Mouse (Mus musculus): ENCODE measurements around the gene AI464131.
A peak's percentile ranks its signal among the peaks of the same experiment; 100 is the strongest.

AI464131 gene

GRCm38 (mm10) chr4:41468396-41469080 is 34.3 kb downstream of the AI464131 start:
- DNase-seq: no peak

- DNase-seq: no peak
Observed at GRCm38 (mm10) chr4:41465287-41465665, 37.6 kb downstream of the AI464131 start.

GRCm38 (mm10) chr4:41464345-41465286 is 38.3 kb downstream of the AI464131 start, which contains the start of the genes Kif24 and Nudt2:
Gene Kif24 (minus strand): TSS chr4:41464887.
Gene Nudt2 (plus strand): TSS chr4:41465151.
- peak; percentile 97 to 98 for DNase-seq

GRCm38 (mm10) chr4:41463051-41463738 is 39.7 kb downstream of the AI464131 start:
- peak in 1 of 2 experiments; percentile 33 for DNase-seq

- no peak for DNase-seq
Observed at GRCm38 (mm10) chr4:41460690-41461089, 42.2 kb downstream of the AI464131 start.

- no peak for DNase-seq
Observed at GRCm38 (mm10) chr4:41447595-41447994, 55.3 kb downstream of the AI464131 start.
